Mouse (Mus musculus) forebrain, embryonic 15.5 days (tissue): ENCODE results near the gene Zfp74. TPM values are rescaled to one million over a fixed set of nuclear protein-coding genes. Genes with fewer than 3 reads are reported as not detected.

ENCODE experiments used
- ATAC-seq: fragments of 200-750 bp; cut with Nextera tagmentation; replicated peaks from 2 replicates; pipeline ENCODE4 v1.8.0; 2017; ENCODE audit warnings: mild to moderate bottlenecking, moderate TSS enrichment, moderate library complexity
- H3K27ac ChIP-seq: fragments of 300-500 bp; sonication (generic); replicated peaks from 2 replicates; pipeline ENCODE4 v1.5.1; 2015; ENCODE audit warnings: mild to moderate bottlenecking, inconsistent platforms
- H3K27me3 ChIP-seq: fragments of 300-500 bp; sonication (generic); 2 replicates; pipeline ENCODE4 v1.6.1; 2015; ENCODE audit warnings: inconsistent platforms
- H3K36me3 ChIP-seq: fragments of 300-500 bp; sonication (generic); 2 replicates; pipeline ENCODE4 v1.6.1; 2015; ENCODE audit warnings: mild to moderate bottlenecking, inconsistent platforms
- H3K4me1 ChIP-seq: fragments of 300-500 bp; sonication (generic); 2 replicates; pipeline ENCODE4 v1.6.1; 2015; ENCODE audit warnings: inconsistent platforms
- H3K4me2 ChIP-seq: fragments of 300-500 bp; sonication (generic); replicated peaks from 2 replicates; pipeline ENCODE4 v1.6.1; 2015; ENCODE audit warnings: mild to moderate bottlenecking, inconsistent platforms
- H3K4me3 ChIP-seq: fragments of 300-500 bp; sonication (generic); 2 replicates; pipeline ENCODE4 v1.5.1; 2015; ENCODE audit warnings: mild to moderate bottlenecking, inconsistent platforms
- H3K9ac ChIP-seq: fragments of 300-500 bp; sonication (generic); replicated peaks from 2 replicates; pipeline ENCODE4 v1.6.1; 2015; ENCODE audit warnings: mild to moderate bottlenecking, inconsistent platforms
- H3K9me3 ChIP-seq: fragments of 300-500 bp; sonication (generic); 2 replicates; pipeline ENCODE4 v1.6.1; 2016; ENCODE audit warnings: inconsistent platforms
- WGBS: fragments of 180-500 bp; shearing (Covaris S2); methylation state at CpG from one replicate; pipeline ENCODE4 v1.1.7; 2015; ENCODE audit warnings: mixed read lengths; 5-methylcytosine and 5-hydroxymethylcytosine counted together
- polyA plus RNA-seq: library from polyadenylated mRNA; unstranded; fragments of >200 nt; fragmentation: Nextera tagmentation; extraction: Ambion mirVana; gene quantifications from 2 replicates; pipeline ENCODE4 v1.2.1, GENCODE M21; 2015

Zfp74 gene
- polyA plus RNA-seq, 1 experiment from 2014 or later: 25.1 TPM

DNA sequence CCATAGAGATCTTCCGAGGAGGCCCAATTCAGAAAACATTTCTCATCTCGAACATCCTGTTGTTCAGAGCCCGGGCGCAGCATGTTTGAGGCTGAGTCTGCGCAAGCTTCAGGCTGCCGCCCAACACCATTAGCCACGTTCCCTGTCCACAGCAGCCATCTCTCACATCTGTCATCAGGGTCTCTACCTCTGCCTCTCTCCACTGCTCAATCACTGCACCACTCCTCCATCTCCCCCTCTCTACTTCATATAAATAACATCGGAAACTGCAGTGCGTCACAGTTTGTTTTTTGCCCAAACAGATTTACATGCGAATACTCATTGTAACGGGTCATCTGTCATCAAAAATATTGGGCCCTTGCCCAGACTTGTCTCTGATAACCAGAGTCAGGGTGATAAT, 12.9 kb downstream of the Zfp74 start:
- Histone ChIP-seq H3K27me3 (no peaks in the 10 kb centered on the region), H3K9ac (no peak overlapping the region), H3K36me3 (peaks cover 30% of the 10 kb centered on the region), H3K4me3 (no peak overlapping the region), H3K27ac (no peak overlapping the region), H3K4me2 (no peak overlapping the region), H3K4me1 (peaks cover 7% of the 10 kb centered on the region; the same call in 1 of the 2 replicates), H3K9me3 (no peaks in the 10 kb centered on the region)
- ATAC-seq: no peak
- WGBS: 77% methylated on average over 11 of the region's 11 CpGs

DNA sequence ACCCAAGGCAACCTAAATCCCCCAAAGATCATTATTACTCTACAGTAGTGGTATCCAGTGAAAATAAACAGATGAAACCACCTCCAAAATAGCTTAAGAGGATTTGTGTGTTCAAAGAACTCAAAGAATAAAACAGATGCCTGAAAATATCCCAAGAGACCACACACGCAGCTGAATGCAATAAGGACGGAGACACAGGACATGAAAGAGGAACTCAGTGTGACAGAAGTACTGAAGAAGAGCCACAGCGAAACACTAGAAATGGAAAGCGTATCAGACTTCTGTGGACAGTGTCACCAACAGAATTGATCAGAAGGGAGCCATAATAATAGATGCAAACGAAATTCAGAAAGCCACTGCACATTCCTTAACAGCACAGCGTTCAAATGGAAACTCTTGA, 15.0 kb downstream of the Zfp74 start:
- ATAC-seq: no peak
- Histone ChIP-seq H3K27ac (no peak overlapping the region), H3K4me3 (no peak overlapping the region), H3K9me3 (no peaks in the 10 kb centered on the region), H3K27me3 (no peaks in the 10 kb centered on the region), H3K36me3 (peaks cover 48% of the 10 kb centered on the region), H3K4me2 (no peak overlapping the region), H3K4me1 (no peaks in the 10 kb centered on the region), H3K9ac (no peak overlapping the region)
- WGBS: 83% methylated on average over 6 of the region's 6 CpGs

DNA sequence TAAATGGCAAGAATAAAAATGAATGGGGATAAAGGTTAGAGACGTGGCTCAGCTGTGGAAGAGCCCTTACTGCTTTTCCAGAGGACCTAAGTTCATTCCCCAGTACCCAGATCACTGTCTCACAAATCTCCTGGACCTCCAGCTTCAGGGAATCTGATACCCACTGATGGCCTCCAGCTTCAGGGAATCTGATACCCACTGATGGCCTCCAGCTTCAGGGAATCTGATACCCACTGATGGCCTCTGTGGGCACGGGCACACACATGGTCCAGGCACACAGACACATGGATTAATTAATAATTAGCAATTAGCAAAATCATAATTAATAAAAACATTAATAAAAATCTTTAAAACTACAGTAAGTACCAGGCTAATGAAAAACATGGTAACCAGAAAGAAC, 31.1 kb downstream of the Zfp74 start:
- Histone ChIP-seq H3K4me2 (no peak overlapping the region), H3K27me3 (no peaks in the 10 kb centered on the region), H3K36me3 (no peaks in the 10 kb centered on the region), H3K4me1 (no peaks in the 10 kb centered on the region), H3K4me3 (no peak overlapping the region), H3K9ac (no peak overlapping the region), H3K9me3 (no peaks in the 10 kb centered on the region), H3K27ac (no peak overlapping the region)
- WGBS: 80% methylated on average over 2 of the region's 2 CpGs
- ATAC-seq: no peak

DNA sequence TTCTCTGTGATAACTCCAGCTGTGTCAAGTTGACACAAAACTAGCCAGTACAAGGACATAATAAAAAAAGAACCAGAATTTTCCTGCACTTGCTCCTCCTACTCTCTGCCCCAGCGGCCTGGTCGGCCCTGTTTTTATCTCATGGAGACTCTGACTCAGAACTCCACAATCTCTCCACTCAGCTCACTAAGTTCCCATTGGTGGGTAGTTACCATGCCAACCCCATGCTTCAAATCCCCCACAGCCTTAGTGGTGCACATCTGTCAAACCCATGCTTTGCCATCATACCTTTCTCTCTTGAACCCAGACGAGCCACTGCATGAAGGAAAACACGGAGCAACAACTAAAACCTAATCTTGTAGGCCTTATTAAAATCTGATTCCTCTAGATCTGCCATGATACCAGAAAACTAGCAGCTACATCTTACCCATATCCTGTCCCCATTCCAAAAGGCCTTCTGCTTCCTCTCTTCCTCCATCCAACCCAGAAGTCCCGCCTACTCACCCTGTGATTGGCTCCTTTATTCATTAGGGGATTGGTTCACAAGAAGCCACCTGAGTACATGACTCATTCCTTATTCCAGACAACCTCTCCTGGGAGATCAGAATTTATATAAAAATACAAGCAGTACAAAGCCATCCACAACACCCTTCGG, 32.3 kb downstream of the Zfp74 start:
- Histone ChIP-seq H3K9ac (no peak overlapping the region), H3K27ac (no peak overlapping the region), H3K4me1 (no peaks in the 10 kb centered on the region), H3K4me2 (no peak overlapping the region), H3K4me3 (no peak overlapping the region), H3K27me3 (no peaks in the 10 kb centered on the region), H3K9me3 (no peaks in the 10 kb centered on the region), H3K36me3 (peaks cover 2% of the 10 kb centered on the region)
- no peak for ATAC-seq
- WGBS: 92% methylated on average over 6 of the region's 6 CpGs

DNA sequence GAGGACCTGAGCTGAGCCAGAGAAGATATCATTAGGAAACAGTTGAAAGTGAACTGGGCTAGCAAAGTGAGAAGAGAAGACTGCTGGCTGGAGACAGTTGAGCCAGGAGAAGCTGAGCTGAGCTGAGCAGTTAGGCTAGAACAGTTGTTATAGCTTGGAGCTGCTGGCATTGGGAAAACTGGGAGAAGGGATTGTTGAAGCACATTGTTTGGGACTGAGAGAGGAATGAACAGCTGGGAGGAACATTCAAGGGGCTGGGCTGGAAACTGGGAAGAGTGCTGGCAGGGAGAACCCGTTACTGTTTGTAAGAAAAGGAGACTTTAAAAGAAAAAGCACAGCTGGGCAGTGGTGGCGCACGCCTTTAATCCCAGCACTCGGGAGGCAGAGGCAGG, 35.8 kb downstream of the Zfp74 start:
- H3K4me1 ChIP-seq: no peaks in the 10 kb centered on the region
- 84% methylated on average over 4 of the region's 4 CpGs for WGBS
- H3K9ac ChIP-seq: no peak overlapping the region
- no peak overlapping the region for H3K4me2 ChIP-seq
- no peak overlapping the region for H3K27ac ChIP-seq
- H3K36me3 ChIP-seq: peaks cover 33% of the 10 kb centered on the region
- no peak overlapping the region for H3K4me3 ChIP-seq
- no peaks in the 10 kb centered on the region for H3K9me3 ChIP-seq
- ATAC-seq: no peak
- H3K27me3 ChIP-seq: no peaks in the 10 kb centered on the region

DNA sequence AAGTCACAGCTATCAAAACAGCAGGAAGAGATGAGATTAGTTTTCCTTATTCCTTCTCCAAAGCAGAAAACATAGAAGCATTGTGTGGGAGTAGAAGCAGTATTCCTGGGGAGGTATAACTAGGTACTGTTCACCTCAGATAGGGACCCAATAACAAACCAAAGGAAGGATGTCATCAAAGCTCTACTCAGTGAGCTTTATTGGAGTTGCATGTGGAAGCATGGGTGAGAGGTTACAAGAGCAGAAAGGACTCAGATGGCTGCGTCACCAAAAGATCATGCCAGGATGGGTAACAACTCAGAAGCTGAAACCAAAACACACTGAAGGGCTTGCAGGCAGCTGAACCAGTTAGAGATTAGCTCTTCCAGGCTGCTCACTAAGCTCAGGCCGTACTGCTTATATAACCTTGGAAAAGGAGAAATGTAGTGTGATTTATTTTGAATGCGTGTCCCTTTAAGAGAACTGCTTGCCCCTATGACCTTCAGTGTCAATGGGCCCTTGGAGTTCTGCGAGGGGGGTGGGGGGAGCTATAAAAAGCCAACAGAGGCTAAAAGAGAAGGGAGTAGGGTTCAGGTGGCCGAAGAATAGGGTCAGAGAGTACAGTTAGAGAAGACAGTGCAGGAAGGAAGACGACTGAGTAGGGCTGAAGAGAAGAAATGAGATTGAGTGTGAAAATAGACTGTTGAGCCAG, 36.4 kb downstream of the Zfp74 start:
- WGBS: 80% methylated on average over 6 of the region's 6 CpGs
- Histone ChIP-seq H3K4me1 (no peaks in the 10 kb centered on the region), H3K4me2 (no peak overlapping the region), H3K9me3 (no peaks in the 10 kb centered on the region), H3K36me3 (peaks cover 37% of the 10 kb centered on the region), H3K4me3 (no peak overlapping the region), H3K27ac (no peak overlapping the region), H3K9ac (no peak overlapping the region), H3K27me3 (no peaks in the 10 kb centered on the region)
- no peak for ATAC-seq

DNA sequence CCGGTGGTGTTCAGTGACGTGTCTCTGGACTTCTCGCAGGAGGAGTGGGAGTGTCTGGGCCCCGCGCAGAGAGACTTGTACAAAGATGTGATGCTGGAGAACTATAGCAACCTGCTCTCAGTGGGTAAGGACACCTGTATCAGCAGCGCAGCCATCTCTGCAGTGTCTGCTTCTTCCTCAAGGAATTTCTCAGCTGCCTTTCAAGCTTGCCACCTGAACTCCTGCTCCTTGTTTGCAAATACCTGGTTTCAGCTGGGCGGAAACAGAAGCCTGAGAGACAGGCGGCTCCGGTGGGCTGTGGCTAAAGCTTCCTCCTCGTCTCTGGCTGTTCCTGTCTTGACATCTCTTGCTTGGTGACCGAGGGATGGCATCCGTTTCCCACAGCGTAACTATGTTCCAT, 41.7 kb downstream of the Zfp74 start:
- Histone ChIP-seq H3K9me3 (no peaks in the 10 kb centered on the region), H3K27ac (no peak overlapping the region), H3K36me3 (peaks cover 44% of the 10 kb centered on the region), H3K27me3 (no peaks in the 10 kb centered on the region), H3K4me1 (peaks cover 28% of the 10 kb centered on the region), H3K4me2 (no peak overlapping the region), H3K4me3 (no peak overlapping the region), H3K9ac (no peak overlapping the region)
- 95% methylated on average over 13 of the region's 13 CpGs for WGBS
- no peak for ATAC-seq

DNA sequence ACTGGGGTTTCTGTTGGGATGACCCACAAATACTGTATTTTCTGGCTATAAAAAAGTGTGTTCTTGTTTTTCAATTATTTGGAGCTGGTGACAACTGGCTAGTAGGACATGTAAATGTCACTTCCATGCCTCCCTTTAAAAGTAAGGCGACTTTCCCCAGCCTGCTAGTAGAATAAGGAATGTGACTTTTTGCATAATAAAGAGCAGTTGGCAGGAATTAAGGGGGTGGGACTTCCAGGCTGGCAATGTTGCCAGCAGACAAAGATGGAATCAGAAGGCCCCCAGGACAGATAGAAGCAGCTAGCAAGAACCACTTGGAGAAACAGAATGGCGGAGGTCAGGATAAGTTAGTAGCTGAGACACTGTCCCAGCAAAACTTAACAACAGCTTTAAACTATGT, 43.6 kb downstream of the Zfp74 start:
- WGBS: 43% methylated on average over 2 of the region's 2 CpGs
- ATAC-seq: no peak
- Histone ChIP-seq H3K27ac (no peak overlapping the region), H3K4me3 (no peak overlapping the region), H3K27me3 (no peaks in the 10 kb centered on the region), H3K9ac (no peak overlapping the region), H3K4me1 (peaks cover 35% of the 10 kb centered on the region), H3K9me3 (no peaks in the 10 kb centered on the region), H3K4me2 (0 out of 2 replicates have a peak overlapping the region, but pooled peaks have one; percentile 55), H3K36me3 (peaks cover 36% of the 10 kb centered on the region)

DNA sequence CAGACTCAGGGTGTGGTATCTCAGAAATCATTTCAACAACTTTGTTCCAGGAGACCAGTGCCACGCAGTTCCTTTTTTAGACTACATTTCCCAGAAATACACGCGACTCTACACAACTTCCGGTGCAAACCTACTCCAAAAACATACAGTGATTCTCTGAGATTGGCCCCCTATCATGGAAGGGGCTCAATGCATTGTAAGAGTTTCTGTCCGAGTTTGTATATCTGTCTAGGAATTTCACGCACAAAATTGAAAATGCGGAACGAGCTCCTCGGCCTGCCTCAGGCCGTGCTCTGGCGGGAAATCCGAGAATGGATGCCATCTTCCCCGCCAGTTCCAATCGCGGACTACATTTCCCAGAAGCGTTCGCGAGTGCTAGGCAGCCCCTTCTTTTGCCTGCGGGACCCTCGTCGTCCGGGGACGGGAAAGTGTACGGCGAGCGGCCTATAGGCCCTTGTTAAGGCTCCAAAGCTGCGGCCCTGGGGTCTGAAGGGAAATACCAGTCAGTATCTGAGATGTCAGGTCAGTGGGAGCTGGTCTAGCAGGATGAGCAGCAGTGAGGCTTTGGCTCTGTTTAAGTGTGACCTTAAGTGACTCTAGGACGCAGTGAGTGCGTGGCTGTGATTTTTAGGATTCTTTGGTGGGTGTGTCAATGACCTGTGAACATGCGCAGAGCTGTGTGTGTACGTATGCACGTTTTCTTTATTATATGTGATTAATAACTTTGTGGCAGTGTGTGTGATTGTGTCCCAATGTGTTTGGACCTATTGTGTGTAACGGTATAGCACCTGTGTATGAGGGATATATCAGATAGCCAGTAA, 45.5 kb downstream of the Zfp74 start, which contains the start of gene Zfp383:
Zfp383 (plus strand) TSS at position 94 of the 821 bp plus-strand sequence.
- under 1% methylated on average over 33 of the region's 33 CpGs for WGBS
- Histone ChIP-seq H3K27ac (peak within 1 kb of the TSS; percentile 99), H3K4me1 (peaks cover 39% of the 10 kb centered on the region), H3K9ac (peak within 1 kb of the TSS; percentile 79), H3K4me3 (peak within 1 kb of the TSS; percentile 93), H3K36me3 (peaks cover 20% of the 10 kb centered on the region), H3K4me2 (peak within 1 kb of the TSS; percentile 66), H3K27me3 (no peaks in the 10 kb centered on the region), H3K9me3 (no peaks in the 10 kb centered on the region)
- peak; percentile 88 for ATAC-seq

DNA sequence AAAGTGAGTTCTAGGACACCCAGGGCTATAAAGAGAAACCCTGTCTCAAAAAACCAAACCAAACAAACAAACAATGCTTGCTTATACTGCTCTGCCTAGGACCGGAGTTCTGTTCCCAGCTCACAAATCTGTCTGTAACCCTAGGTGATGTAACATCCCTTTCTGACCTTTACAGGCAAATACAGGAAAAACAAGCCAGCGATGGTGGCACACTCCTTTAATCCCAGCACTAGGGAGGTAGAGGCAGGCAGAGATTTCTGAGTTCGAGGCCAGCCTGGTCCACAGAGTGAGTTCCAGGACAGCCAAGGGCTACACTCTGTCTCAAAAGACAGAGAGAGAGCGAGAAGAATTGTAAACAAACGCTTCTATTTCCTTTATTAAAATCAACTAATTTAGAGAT, 46.7 kb downstream of the Zfp74 start:
- H3K4me2 ChIP-seq: peak overlapping the region; percentile 66
- no peaks in the 10 kb centered on the region for H3K9me3 ChIP-seq
- H3K27ac ChIP-seq: peak overlapping the region; percentile 99
- no peak overlapping the region; the same call in 1 of the 2 replicates for H3K4me3 ChIP-seq
- ATAC-seq: no peak
- 89% methylated on average over 5 of the region's 5 CpGs for WGBS
- 0 out of 2 replicates have a peak overlapping the region, but pooled peaks have one; percentile 79 for H3K9ac ChIP-seq
- H3K36me3 ChIP-seq: peaks cover 20% of the 10 kb centered on the region; the same call in 1 of the 2 replicates
- H3K27me3 ChIP-seq: no peaks in the 10 kb centered on the region
- peaks cover 39% of the 10 kb centered on the region for H3K4me1 ChIP-seq

DNA sequence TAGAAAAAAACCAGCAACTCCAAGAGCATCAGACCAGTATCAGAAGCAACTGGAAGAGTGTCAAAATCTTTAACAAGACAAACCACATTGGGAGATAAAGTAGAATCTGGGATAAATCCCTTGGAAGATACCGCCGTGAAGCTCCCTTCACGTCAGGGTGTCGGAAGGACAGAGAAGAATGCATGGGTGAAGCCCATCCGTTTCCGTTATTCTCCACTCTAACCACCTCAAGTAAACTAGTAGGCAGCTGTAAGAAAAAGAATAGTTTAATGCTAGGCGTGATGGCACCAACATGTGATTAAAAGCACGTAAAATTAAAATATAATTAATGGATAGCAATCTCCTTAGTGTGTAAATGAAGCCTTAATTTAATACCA, 47.2 kb downstream of the Zfp74 start:
- peaks cover 39% of the 10 kb centered on the region for H3K4me1 ChIP-seq
- H3K4me2 ChIP-seq: peak overlapping the region; percentile 66
- H3K9me3 ChIP-seq: no peaks in the 10 kb centered on the region
- no peak for ATAC-seq
- H3K27ac ChIP-seq: peak overlapping the region; percentile 99
- peak overlapping the region; percentile 79 for H3K9ac ChIP-seq
- H3K4me3 ChIP-seq: peak overlapping the region; percentile 71
- 10% methylated on average over 8 of the region's 8 CpGs for WGBS
- H3K36me3 ChIP-seq: peaks cover 16% of the 10 kb centered on the region
- no peaks in the 10 kb centered on the region for H3K27me3 ChIP-seq
